Mouse (Mus musculus) forebrain, embryonic 12.5 days (tissue): ENCODE measurements around the gene Dchs1. TPM values are rescaled to one million over a fixed set of nuclear protein-coding genes. Genes with fewer than 3 reads are reported as not detected.
"Not testable (repeated sequence)": the region's sequence is repeated elsewhere in the genome, so short reads cannot be mapped to it uniquely, and the experiment has no call there.

Experiments used
- ATAC-seq: fragments of 200-750 bp; cut with Nextera tagmentation; 2 replicates; pipeline ENCODE4 v1.8.0; 2017; ENCODE audit warnings: moderate TSS enrichment; ENCODE audit not compliant: low FRiP score
- H3K27ac ChIP-seq: fragments of 300-500 bp; sonication (generic); 2 replicates; pipeline ENCODE4 v1.5.1; 2016; ENCODE audit warnings: mild to moderate bottlenecking
- H3K27me3 ChIP-seq: fragments of 300-500 bp; sonication (generic); 2 replicates; pipeline ENCODE4 v1.6.1; 2016; ENCODE audit warnings: mild to moderate bottlenecking
- H3K36me3 ChIP-seq: fragments of 300-500 bp; sonication (generic); replicated peaks from 2 replicates; pipeline ENCODE4 v1.6.1; 2016; ENCODE audit warnings: mild to moderate bottlenecking
- H3K4me1 ChIP-seq: fragments of 300-500 bp; sonication (generic); 2 replicates; pipeline ENCODE4 v1.6.1; 2016
- H3K4me2 ChIP-seq: fragments of 300-500 bp; sonication (generic); 2 replicates; pipeline ENCODE4 v1.6.1; 2016; ENCODE audit warnings: mild to moderate bottlenecking, moderate library complexity
- H3K4me3 ChIP-seq: fragments of 300-500 bp; sonication (generic); replicated peaks from 2 replicates; pipeline ENCODE4 v1.5.1; 2016; ENCODE audit warnings: mild to moderate bottlenecking
- H3K9ac ChIP-seq: fragments of 300-500 bp; sonication (generic); 2 replicates; pipeline ENCODE4 v1.6.1; 2016; ENCODE audit warnings: mild to moderate bottlenecking
- H3K9me3 ChIP-seq: fragments of 300-500 bp; sonication (generic); 2 replicates; pipeline ENCODE4 v1.6.1; 2016
- WGBS: fragments of 180-500 bp; shearing (Covaris S2); methylation state at CpG from one replicate; pipeline ENCODE4 v1.1.7; 2016; 5-methylcytosine and 5-hydroxymethylcytosine counted together
- polyA plus RNA-seq: library from polyadenylated mRNA; unstranded; fragments of >200 nt; fragmentation: Nextera tagmentation; extraction: Ambion mirVana; gene quantifications from 2 replicates; pipeline ENCODE4 v1.2.1, GENCODE M21; 2016

The Dchs1 gene
- polyA plus RNA-seq, 1 experiment from 2014 or later, result 22.9 TPM

DNA sequence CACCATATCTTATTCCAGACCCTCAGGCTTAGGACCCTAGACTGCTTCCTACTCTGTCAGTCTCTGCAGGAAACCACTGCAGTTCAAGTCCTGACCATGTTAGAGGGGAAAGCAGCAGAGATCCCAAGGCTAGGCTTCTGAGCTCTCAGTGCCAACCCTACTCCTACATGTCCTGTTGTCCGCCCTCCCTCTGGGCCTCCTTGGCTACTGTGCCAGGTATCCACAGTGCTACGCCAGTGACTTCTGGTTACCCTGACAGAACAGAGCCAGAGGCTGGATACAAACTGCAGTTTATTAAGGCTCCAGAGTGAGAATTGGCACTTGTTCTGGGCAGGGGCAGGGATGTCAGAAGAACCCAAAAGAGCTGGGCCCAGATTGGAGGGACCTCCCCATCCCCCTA is 34.7 kb downstream of the Dchs1 start:
- no peak overlapping the region for H3K4me2 ChIP-seq
- 88% methylated on average over 2 of the region's 2 CpGs for WGBS
- H3K4me3 ChIP-seq, result no peak overlapping the region
- H3K4me1 ChIP-seq, result peaks cover 17% of the 10 kb centered on the region
- no peaks in the 10 kb centered on the region for H3K27me3 ChIP-seq
- ATAC-seq, result 0 out of 2 replicates have a peak, but pooled peaks have one; percentile 1
- H3K9ac ChIP-seq, result no peak overlapping the region
- H3K36me3 ChIP-seq, result peaks cover 64% of the 10 kb centered on the region
- no peaks in the 10 kb centered on the region for H3K9me3 ChIP-seq
- H3K27ac ChIP-seq, result peak overlapping the region; percentile 8; the same call in 1 of the 2 replicates

DNA sequence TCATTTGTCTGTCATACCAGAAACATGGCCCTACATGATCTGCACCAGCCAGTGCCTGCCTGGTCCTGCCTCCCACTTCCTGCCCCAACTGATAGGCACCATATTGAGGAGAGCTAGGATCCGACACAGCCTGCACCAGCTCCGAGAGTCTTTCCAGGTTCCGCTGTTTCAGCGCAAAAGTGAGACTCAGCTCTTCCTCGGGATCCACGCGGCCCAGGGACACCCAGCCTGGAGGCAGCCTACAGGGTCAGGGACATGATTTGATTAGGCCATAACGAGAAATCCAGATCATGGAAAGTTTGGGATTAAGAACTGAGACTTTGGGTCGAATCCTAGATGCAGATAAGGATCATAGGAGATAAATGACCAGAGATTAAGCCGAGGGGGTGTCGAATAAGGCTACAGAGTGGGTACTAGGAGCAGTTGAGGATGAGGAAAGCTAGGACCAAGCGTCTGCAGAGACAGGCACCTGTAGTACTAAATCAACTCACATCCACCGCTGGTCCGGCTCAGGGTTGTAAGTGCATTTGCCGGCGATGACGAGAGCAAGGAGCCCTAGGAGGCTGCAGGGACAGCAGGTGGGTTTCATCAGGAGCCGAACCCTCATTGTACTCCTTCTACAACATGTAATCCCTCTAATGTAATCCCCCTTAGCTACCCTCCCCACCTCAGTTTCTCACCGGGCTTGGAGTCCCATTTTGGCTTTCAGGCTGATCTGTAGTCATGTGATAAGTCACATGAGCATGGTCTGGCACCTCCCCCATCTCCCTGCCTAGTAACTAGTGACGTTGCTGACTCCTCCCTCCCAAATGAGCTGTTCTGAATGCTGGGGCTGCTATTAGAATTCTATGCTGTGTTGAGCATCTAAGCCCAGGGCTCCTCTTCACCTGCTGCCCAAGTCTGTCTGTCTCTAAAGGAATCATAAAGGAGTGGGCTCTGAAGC is 35.7 kb downstream of the Dchs1 start, which contains the start of gene Tpp1:
Gene Tpp1, minus strand, starts transcription at position 745 of the 943 bp plus-strand sequence.
- 22% methylated on average over 20 of the region's 20 CpGs for WGBS
- H3K27ac ChIP-seq, result peak within 1 kb of the TSS; percentile 68; the same call in 1 of the 2 replicates
- H3K9me3 ChIP-seq, result no peaks in the 10 kb centered on the region
- peak within 1 kb of the TSS; percentile 71 for H3K9ac ChIP-seq
- peak within 1 kb of the TSS; percentile 52 for H3K4me3 ChIP-seq
- H3K27me3 ChIP-seq, result no peaks in the 10 kb centered on the region
- H3K4me2 ChIP-seq, result peak within 1 kb of the TSS; percentile 71
- peak; percentile 96 for ATAC-seq
- peaks cover 57% of the 10 kb centered on the region for H3K36me3 ChIP-seq
- H3K4me1 ChIP-seq, result peaks cover 17% of the 10 kb centered on the region

DNA sequence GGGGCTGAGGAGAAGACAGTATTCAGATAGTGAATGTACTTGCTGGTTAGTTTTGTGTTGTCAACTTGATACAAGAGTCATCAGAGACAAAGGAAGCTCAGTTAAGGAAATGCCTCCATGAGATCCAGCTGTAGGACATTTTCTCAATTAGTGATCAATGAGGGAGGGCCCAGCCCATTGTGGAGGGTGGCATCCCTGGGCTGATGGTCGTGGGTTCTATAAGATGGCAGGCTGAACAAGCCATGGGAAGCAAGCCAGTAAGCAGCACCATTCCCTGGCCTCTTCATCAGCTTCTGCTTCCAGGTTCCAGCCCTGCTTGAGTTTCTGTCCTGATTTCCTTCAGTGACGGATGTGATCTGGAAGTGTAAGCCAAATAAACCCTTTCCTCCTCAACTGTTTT is 39.7 kb downstream of the Dchs1 start:
- Histone ChIP-seq H3K27me3 (no peaks in the 10 kb centered on the region), H3K4me3 (no peak overlapping the region), H3K27ac (no peak overlapping the region), H3K9me3 (no peaks in the 10 kb centered on the region), H3K36me3 (peaks cover 26% of the 10 kb centered on the region), H3K4me1 (peaks cover 28% of the 10 kb centered on the region), H3K9ac (no peak overlapping the region), H3K4me2 (no peak overlapping the region)
- no peak for ATAC-seq
- WGBS, result 83% methylated on average over 2 of the region's 2 CpGs

DNA sequence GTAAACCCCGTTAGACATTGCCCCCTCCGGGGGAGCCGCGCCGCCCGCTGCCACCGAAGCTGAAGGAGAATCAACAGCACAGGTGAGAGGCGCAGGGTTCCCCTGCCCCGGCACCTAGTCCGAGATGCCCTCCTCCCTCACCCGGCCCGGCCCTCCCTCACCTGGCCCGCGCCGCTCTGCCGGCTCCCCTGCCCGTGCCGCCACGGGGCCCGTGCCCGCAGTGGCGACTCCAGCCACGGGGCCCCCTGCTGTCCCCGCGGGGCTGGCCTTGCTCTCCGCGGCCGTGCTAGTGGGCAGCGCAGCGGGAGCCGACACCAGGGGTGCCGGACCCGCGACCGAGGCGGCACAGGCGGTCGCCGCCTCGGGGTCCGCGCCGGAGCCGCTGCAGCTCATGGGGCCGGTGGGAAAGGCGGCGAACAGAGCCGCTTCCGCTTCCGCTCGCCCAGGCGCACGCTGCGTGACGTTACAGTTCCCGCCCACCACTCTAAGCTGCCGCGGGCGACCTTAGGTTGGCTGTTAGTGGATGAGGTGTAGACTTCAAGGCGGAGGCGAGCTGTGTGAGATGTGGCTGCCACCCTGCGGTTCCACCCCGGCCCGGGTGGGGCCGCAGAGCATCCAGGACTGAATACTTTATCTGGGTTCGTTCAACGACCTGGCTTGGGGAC is 43.4 kb downstream of the Dchs1 start, which contains the start of gene Taf10:
Gene Taf10, minus strand, starts transcription at position 436 of the 665 bp plus-strand sequence.
- Histone ChIP-seq H3K36me3 (peaks cover 55% of the 10 kb centered on the region), H3K9ac (peak within 1 kb of the TSS; percentile 92), H3K9me3 (no peaks in the 10 kb centered on the region), H3K27ac (peak within 1 kb of the TSS; percentile 78), H3K4me2 (peak within 1 kb of the TSS; percentile 92), H3K4me3 (peak within 1 kb of the TSS; percentile 93), H3K4me1 (peaks cover 13% of the 10 kb centered on the region), H3K27me3 (no peaks in the 10 kb centered on the region)
- WGBS, result under 1% methylated on average over 67 of the region's 67 CpGs
- ATAC-seq, result peak; percentile 98

DNA sequence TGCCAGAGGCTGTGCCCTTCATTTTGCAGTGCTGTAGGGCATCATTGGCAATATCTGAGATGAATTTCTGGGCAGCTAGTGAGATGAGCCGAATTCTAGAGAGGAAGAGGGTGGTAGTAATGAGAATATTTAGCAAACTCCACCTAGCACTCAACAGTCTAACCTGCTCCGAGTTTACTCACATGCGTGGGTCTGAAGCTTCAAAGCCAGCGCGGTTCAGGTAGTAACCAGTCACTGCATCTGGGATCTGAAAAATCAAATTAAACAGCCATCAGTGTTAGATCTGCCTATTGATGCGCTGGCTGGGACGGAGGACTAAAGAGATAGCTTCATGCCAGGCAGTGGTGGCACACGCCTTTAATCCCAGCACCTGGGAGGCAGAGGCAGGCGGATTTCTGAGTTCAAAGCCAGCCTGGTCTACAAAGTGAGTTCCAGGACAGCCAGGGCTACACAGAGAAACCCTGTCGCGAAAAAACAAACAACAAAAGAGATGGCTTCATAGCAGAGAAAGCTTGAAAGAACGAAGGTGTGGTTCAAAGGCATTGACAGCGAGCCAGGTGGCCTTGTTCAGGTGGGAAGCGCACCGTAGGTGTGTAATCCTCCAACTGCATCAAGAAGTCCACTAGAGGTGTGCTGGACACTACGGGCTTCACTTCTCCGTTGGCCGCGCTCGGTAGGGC is 44.1 kb downstream of the Dchs1 start:
- 38% methylated on average over 20 of the region's 20 CpGs for WGBS
- not testable (repeated sequence) for H3K27me3 ChIP-seq, H3K9me3 ChIP-seq
- Histone ChIP-seq H3K9ac (peak overlapping the region; percentile 92), H3K4me1 (peaks cover 19% of the 10 kb centered on the region), H3K27ac (0 out of 2 replicates have a peak overlapping the region, but pooled peaks have one; percentile 78), H3K4me2 (peak overlapping the region; percentile 92), H3K4me3 (peak overlapping the region; percentile 93), H3K36me3 (peaks cover 50% of the 10 kb centered on the region)
- ATAC-seq, result peak; percentile 27; the same call in 1 of the 2 replicates

DNA sequence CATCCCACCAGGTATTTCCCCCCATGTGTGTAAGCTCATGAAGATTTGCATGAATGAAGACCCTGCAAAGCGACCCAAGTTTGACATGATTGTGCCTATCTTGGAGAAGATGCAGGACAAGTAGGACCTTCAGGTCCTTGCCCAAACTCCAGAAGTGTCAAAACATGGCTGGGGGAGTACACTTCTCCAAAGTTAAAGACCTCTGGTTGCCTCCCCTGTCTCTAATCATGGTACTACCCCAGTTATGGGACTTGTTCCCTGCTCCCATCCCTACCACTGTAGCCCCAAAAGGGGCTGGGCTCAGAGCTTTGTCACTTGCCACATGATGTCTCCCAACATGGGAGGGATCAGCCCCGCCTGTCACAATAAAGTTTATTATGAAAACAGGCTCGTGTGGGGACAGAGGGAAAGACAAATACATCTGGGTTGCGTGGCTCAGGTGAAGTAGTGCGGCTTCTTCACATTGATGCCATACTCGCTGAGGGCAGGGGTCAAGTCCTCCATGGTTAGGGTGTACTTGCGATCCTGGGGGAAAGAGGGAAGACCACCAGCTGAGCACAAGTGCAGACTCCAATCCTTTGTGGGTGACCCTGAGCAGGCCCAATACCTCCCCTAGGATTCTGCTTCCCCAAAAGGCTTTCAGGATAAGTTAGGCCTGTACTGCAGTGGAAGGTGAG is 44.8 kb downstream of the Dchs1 start:
- Histone ChIP-seq H3K4me3 (peak overlapping the region; percentile 93), H3K4me1 (peaks cover 24% of the 10 kb centered on the region), H3K4me2 (peak overlapping the region; percentile 92), H3K36me3 (peaks cover 47% of the 10 kb centered on the region)
- not testable (repeated sequence) for H3K27me3 ChIP-seq, ATAC-seq, H3K9me3 ChIP-seq, H3K27ac ChIP-seq, H3K9ac ChIP-seq
- 87% methylated on average over 7 of the region's 7 CpGs for WGBS

DNA sequence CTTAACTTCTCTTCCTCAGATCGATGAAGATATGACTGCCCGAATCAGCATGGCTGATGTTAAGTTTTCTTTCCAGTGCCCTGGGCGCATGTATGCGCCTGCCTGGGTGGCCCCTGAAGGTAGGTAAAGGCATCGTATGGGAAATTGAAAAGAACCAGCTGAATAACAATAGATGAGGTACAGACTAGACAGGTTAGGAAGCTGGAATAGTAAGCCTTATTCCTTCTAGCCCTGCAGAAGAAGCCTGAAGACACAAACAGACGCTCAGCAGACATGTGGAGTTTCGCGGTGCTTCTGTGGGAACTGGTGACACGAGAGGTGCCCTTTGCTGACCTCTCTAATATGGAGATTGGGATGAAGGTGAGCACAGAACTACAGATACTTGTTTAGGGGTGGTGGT is 45.5 kb downstream of the Dchs1 start:
- Histone ChIP-seq H3K4me1 (peaks cover 29% of the 10 kb centered on the region), H3K27me3 (no peaks in the 10 kb centered on the region), H3K36me3 (peaks cover 47% of the 10 kb centered on the region), H3K9me3 (no peaks in the 10 kb centered on the region), H3K4me2 (no peak overlapping the region), H3K27ac (no peak overlapping the region), H3K9ac (no peak overlapping the region), H3K4me3 (no peak overlapping the region)
- ATAC-seq, result no peak
- 93% methylated on average over 9 of the region's 9 CpGs for WGBS

DNA sequence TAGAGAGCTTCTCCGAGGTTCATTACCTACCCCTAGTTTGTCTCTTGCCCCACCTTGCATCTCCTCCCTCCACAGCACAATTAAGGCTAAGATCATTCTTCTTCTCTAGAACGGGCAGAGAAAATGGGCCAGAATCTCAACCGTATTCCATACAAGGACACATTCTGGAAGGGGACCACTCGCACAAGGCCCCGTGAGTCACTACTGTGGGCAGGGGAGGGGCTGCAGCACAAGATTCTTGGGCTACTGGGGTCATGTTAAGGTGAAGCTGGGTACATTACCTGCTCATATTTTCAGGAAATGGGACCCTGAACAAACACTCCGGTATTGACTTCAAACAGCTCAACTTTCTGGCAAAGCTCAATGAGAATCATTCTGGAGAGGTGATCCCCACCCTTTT is 46.6 kb downstream of the Dchs1 start:
- WGBS, result 87% methylated on average over 6 of the region's 6 CpGs
- Histone ChIP-seq H3K4me2 (no peak overlapping the region), H3K36me3 (peaks cover 38% of the 10 kb centered on the region), H3K4me3 (no peak overlapping the region), H3K27ac (no peak overlapping the region), H3K4me1 (peaks cover 29% of the 10 kb centered on the region), H3K9me3 (no peaks in the 10 kb centered on the region), H3K9ac (no peak overlapping the region), H3K27me3 (no peaks in the 10 kb centered on the region)
- ATAC-seq, result no peak

DNA sequence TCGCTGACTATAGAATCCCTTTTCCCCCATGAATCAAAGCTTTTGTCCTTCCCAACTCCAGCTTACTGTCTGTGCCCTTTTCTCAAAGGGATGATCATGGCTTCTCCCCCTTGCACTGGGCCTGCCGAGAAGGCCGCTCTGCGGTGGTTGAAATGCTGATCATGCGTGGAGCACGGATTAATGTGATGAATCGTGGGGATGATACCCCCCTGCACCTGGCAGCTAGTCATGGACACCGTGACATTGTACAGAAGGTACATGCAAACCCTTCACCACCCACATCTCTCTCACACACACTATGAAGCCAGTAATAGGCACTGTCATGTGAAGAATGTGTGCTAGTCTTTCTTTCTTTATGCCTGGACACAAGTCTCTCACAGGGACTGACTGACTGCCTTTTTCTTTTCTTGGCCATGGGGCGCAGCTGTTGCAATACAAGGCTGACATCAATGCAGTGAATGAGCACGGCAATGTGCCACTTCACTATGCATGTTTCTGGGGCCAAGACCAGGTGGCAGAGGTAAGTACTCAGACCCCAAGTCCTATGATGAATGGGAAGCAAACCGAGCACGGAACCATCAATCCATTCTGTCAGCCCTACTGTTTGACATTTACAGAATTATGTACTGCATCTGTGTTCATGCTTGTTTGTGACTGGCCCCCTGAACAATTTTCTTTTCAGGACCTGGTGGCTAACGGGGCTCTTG is 47.2 kb downstream of the Dchs1 start:
- Histone ChIP-seq H3K27me3 (no peaks in the 10 kb centered on the region), H3K9me3 (no peaks in the 10 kb centered on the region), H3K4me2 (no peak overlapping the region), H3K4me3 (no peak overlapping the region), H3K9ac (no peak overlapping the region), H3K27ac (no peak overlapping the region), H3K4me1 (peaks cover 35% of the 10 kb centered on the region), H3K36me3 (peaks cover 38% of the 10 kb centered on the region)
- WGBS, result 82% methylated on average over 13 of the region's 13 CpGs
- no peak for ATAC-seq

DNA sequence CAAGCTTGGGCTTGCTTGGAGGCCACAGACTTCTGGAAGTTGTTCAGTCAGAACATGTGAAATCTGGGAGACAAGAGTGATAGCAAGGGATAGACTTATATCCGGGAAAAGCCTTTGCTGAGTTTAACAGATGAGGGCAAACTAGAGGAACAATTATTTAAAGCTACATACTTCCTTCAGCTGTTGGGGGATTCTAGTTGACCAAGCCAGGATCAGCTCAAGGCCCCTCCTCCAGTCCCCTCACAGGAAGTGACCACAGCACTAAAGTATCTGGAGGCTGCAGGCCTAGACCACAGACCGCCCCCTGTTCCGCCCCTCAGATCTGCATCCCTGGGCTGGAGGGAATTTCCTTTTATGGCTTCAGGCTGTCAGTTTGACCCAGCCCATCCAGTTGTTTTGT is 48.5 kb downstream of the Dchs1 start:
- H3K4me1 ChIP-seq, result peaks cover 34% of the 10 kb centered on the region
- no peak overlapping the region for H3K4me3 ChIP-seq
- no peak overlapping the region for H3K9ac ChIP-seq
- H3K36me3 ChIP-seq, result peaks cover 47% of the 10 kb centered on the region
- H3K27ac ChIP-seq, result no peak overlapping the region
- no peaks in the 10 kb centered on the region for H3K27me3 ChIP-seq
- no peak for ATAC-seq
- 40% methylated on average over 3 of the region's 3 CpGs for WGBS
- H3K9me3 ChIP-seq, result no peaks in the 10 kb centered on the region
- no peak overlapping the region for H3K4me2 ChIP-seq

DNA sequence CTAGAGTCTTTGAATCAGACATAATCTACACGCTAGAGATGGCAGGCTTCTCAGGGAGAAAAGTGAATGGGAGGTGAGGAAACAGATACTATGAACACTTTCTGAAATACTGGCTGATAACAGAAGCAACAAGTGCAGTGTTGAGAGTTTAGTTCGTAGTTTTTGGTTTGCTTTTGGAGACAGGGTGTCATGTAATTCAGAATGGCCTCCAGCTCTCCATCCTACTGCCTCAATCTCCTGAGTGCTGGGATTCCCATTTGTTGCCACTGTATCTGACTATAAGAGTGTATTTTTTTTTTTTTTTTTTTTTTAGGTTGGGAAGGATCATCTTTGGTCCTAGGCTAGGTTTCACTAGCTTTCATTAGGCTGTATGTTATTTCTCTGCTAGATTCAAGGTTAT is 49.2 kb downstream of the Dchs1 start:
- peaks cover 30% of the 10 kb centered on the region for H3K4me1 ChIP-seq
- H3K4me3 ChIP-seq, result no peak overlapping the region
- 91% methylated on average over 2 of the region's 2 CpGs for WGBS
- no peaks in the 10 kb centered on the region for H3K9me3 ChIP-seq
- peak overlapping the region; percentile 86 for H3K4me2 ChIP-seq
- no peak overlapping the region for H3K9ac ChIP-seq
- ATAC-seq, result no peak
- peaks cover 54% of the 10 kb centered on the region for H3K36me3 ChIP-seq
- no peak overlapping the region for H3K27ac ChIP-seq
- no peaks in the 10 kb centered on the region for H3K27me3 ChIP-seq
